ENCODE assay signal across 10 mouse cellular contexts in genomic region chr8:122752111-122752721, GRCm38 (mm10). TPM values are rescaled to one million over a fixed set of nuclear protein-coding genes. Genes with fewer than 3 reads are reported as not detected.
A peak's percentile ranks its signal among the peaks of the same experiment; 100 is the strongest.
DNase-seq lines count a peak whose midpoint lies in the region; ATAC-seq and TF ChIP-seq lines count a peak whose summit lies in the region.
"Had no signal": no experiment of that assay in that cellular context is flagged by ENCODE, and none has a peak within 500 bp of the region (broad histone marks: within the 10 kb centered on the region; RNA-seq: fewer than 3 reads in every experiment).

No protein-coding gene starts in this region.

- H3K27ac ChIP-seq in layer of hippocampus, adult 2 months: peak overlapping the region; percentile 92
- peak overlapping the region; percentile 93 for H3K27ac ChIP-seq in neural tube, embryonic 15.5 days (replicated peaks)
- H3K27ac ChIP-seq in gastrocnemius, adult 2 months: no peak overlapping the region

- peaks cover 38% of the 10 kb centered on the region for H3K4me1 ChIP-seq in neural tube, embryonic 15.5 days

- peak overlapping the region; percentile 69 for H3K4me3 ChIP-seq in layer of hippocampus, adult 2 months
- H3K4me3 ChIP-seq in neural tube, embryonic 15.5 days (replicated peaks): peak overlapping the region; percentile 36
- no peak overlapping the region for H3K4me3 ChIP-seq in gastrocnemius, adult 2 months

- intact Hi-C loops in gastrocnemius, adult 2 months (cut with DNase I): no loop called here

- peak overlapping the region; percentile 35 for H3K9ac ChIP-seq in neural tube, embryonic 15.5 days (replicated peaks)

- no peaks in the 10 kb centered on the region for H3K9me3 ChIP-seq in neural tube, embryonic 15.5 days (replicated peaks)

- WGBS in neural tube, embryonic 15.5 days: 59% methylated on average over 29 of the region's 29 CpGs

- no peaks in the 10 kb centered on the region for H3K27me3 ChIP-seq in neural tube, embryonic 15.5 days (replicated peaks)

- no peak for TF ChIP-seq CTCF in layer of hippocampus, adult 2 months (conservative IDR thresholded peaks at IDR 0.05)
- TF ChIP-seq CTCF in gastrocnemius, adult 2 months (IDR thresholded peaks at IDR 0.05): no peak

- H3K4me2 ChIP-seq in neural tube, embryonic 15.5 days: peak overlapping the region; percentile 52
- H3K4me2 ChIP-seq: heart, embryonic 11.5 days had no signal

- no peaks in the 10 kb centered on the region for H3K36me3 ChIP-seq in neural tube, embryonic 15.5 days

- ATAC-seq in cerebellum, adult (ENCODE audit: insufficient number of reproducible peaks, low FRiP score, low TSS enrichment): peak; percentile 36; the same call in 1 of the 2 replicates
- ATAC-seq in neural tube, embryonic 15.5 days (ENCODE audit: low FRiP score): peak; percentile 43; the same call in 1 of the 2 replicates

- peak; percentile 86 for DNase-seq in cerebellum, adult 9-10 months
- peak; percentile 52 to 79 for DNase-seq in layer of hippocampus, adult 2 months (ENCODE audit: low spot score in 2 of 2)
- no peak for DNase-seq in gastrocnemius, postnatal 10 days
- no peak for DNase-seq in gastrocnemius, adult 2 months
- no peak for DNase-seq in embryo, embryonic 10.5 days (ENCODE audit: low spot score)
- DNase-seq: kidney, adult 2 months; retina, postnatal 1 day had no signal

RNA-seq across cellular contexts. Expression of gene Acsf3, which starts 23.1 kb away (rescaled TPM):
- 10 to 100 TPM; 19.2 to 21.7 TPM for total RNA-seq in layer of hippocampus, adult 2 months (2021)
- polyA plus RNA-seq in neural tube, embryonic 15.5 days (2015; fragmentation: Nextera tagmentation; extraction: Ambion mirVana): 15.2 and 20.3 TPM in 2 replicates
- 10 to 100 TPM; 14.3 to 15.0 TPM for total RNA-seq in gastrocnemius, postnatal 10 days (2021)
- 10 to 100 TPM; 11.1 to 16.4 TPM for total RNA-seq in gastrocnemius, adult 2 months (2021)

RNA-seq across cellular contexts. Expression of gene Cbfa2t3, which starts 53.3 kb away (rescaled TPM):
- 10 to 100 TPM; 38.0 to 49.8 TPM for total RNA-seq in layer of hippocampus, adult 2 months (2021)
- 14.4 and 16.8 TPM in 2 replicates for polyA plus RNA-seq in neural tube, embryonic 15.5 days (2015; fragmentation: Nextera tagmentation; extraction: Ambion mirVana)
- 10 to 100 TPM; 19.0 to 20.1 TPM for total RNA-seq in gastrocnemius, postnatal 10 days (2021)
- 10 to 100 TPM; 18.8 to 23.4 TPM for total RNA-seq in gastrocnemius, adult 2 months (2021)

Comparison
In these comparisons a context has a peak if more than half of its experiments do, and no peak if none do; other contexts are left out.
1. DNase-seq: peak in cerebellum, adult 9-10 months (single experiment) and layer of hippocampus, adult 2 months (2 of 2); none in gastrocnemius, postnatal 10 days (single experiment), gastrocnemius, adult 2 months (single experiment) and embryo, embryonic 10.5 days (single experiment).